ENCODE assay signal across 9 mouse cellular contexts in the genomic region with DNA sequence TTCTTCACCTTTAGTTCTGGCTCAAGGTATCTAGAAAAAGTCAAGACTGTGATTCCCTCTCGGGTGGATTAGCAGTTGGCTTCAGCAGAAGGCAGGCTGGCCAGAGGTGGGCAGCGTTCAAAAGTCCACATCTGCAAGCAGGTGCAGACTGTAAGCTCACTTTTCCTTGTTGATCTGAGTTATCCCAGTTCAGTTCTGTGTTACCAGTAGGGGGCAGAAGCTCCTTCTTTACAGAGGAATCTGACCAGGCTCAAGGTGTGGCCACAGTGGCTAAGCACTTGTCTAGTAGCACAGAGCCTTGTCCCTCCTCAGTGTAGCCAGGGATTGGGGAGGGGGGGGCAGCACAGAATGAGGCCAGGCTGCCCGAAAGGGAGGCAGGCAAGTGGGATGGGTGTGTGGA. TPM values are rescaled to one million over a fixed set of nuclear protein-coding genes. Genes with fewer than 3 reads are reported as not detected.
DNase-seq lines count a peak whose midpoint lies in the region; ATAC-seq and TF ChIP-seq lines count a peak whose summit lies in the region.
"Had no signal": no experiment of that assay in that cellular context is flagged by ENCODE, and none has a peak within 500 bp of the region (broad histone marks: within the 10 kb centered on the region; RNA-seq: fewer than 3 reads in every experiment).

No protein-coding gene starts in this region.

- peak; percentile 67 for DNase-seq in liver, adult 2 months (ENCODE audit: extremely low read depth, low read depth, low spot score)
- DNase-seq in NIH3T3 (ENCODE audit: low read depth), result peak; percentile 79
- peak; percentile 83 for DNase-seq in cerebellum, adult 9-11 months
- DNase-seq in left cerebral cortex, postnatal 14 days (ENCODE audit: low spot score in 2 of 2), result peak; percentile 70 to 73

- intact Hi-C loops in left cerebral cortex, postnatal 14 days (cut with DNase I), result no loop called here

- no peak for TF ChIP-seq POLR2A in liver, adult 2 months (IDR thresholded peaks at IDR 0.05; ENCODE audit: extremely low read depth, insufficient read depth, low read length)
- no peak for TF ChIP-seq POLR2A in olfactory bulb, adult 2 months (IDR thresholded peaks at IDR 0.05; ENCODE audit: insufficient read depth, low read depth, low read length)

- no peaks in the 10 kb centered on the region for H3K9me3 ChIP-seq in liver, embryonic 12.5 days (replicated peaks)
- no peaks in the 10 kb centered on the region for H3K9me3 ChIP-seq in hindbrain, embryonic 15.5 days
- H3K9me3 ChIP-seq in forebrain, embryonic 12.5 days, result no peaks in the 10 kb centered on the region
- H3K9me3 ChIP-seq: midbrain, embryonic 12.5 days had no signal

- 41% methylated on average over 3 of the region's 3 CpGs for WGBS in liver, adult 2 months
- WGBS in liver, embryonic 12.5 days (ENCODE audit: insufficient replicate concordance), result 57% methylated on average over 3 of the region's 3 CpGs
- 79% methylated on average over 3 of the region's 3 CpGs for WGBS in hindbrain, embryonic 15.5 days
- 60% methylated on average over 3 of the region's 3 CpGs for WGBS in olfactory bulb, adult 2 months
- 64% methylated on average over 3 of the region's 3 CpGs for WGBS in forebrain, embryonic 12.5 days

- no peaks in the 10 kb centered on the region for H3K79me2 ChIP-seq in liver, adult 2 months (ENCODE audit: control insufficient read depth, insufficient read depth, low read length)

- H3K4me2 ChIP-seq in liver, embryonic 12.5 days, result no peak overlapping the region
- H3K4me2 ChIP-seq in hindbrain, embryonic 15.5 days, result no peak overlapping the region
- no peak overlapping the region for H3K4me2 ChIP-seq in forebrain, embryonic 12.5 days
- H3K4me2 ChIP-seq: midbrain, embryonic 12.5 days had no signal

- H3K9ac ChIP-seq in liver, adult 2 months (ENCODE audit: low read depth, low read length), result no peak overlapping the region
- no peak overlapping the region for H3K9ac ChIP-seq in liver, embryonic 12.5 days
- H3K9ac ChIP-seq in hindbrain, embryonic 15.5 days, result no peak overlapping the region
- no peak overlapping the region for H3K9ac ChIP-seq in forebrain, embryonic 12.5 days
- H3K9ac ChIP-seq: midbrain, embryonic 12.5 days had no signal

- peaks cover 37% of the 10 kb centered on the region for H3K36me3 ChIP-seq in liver, adult 2 months (ENCODE audit: control insufficient read depth, insufficient read depth, low read length)
- peaks cover 99% of the 10 kb centered on the region for H3K36me3 ChIP-seq in liver, embryonic 12.5 days
- peaks cover 71% of the 10 kb centered on the region for H3K36me3 ChIP-seq in hindbrain, embryonic 15.5 days
- peaks cover 97% of the 10 kb centered on the region for H3K36me3 ChIP-seq in forebrain, embryonic 12.5 days (replicated peaks)

- no peaks in the 10 kb centered on the region for H3K27me3 ChIP-seq in liver, adult 2 months (ENCODE audit: control insufficient read depth, insufficient read depth, low read length)
- H3K27me3 ChIP-seq in liver, embryonic 12.5 days (replicated peaks), result no peaks in the 10 kb centered on the region
- no peaks in the 10 kb centered on the region for H3K27me3 ChIP-seq in hindbrain, embryonic 15.5 days
- no peaks in the 10 kb centered on the region for H3K27me3 ChIP-seq in forebrain, embryonic 12.5 days
- H3K27me3 ChIP-seq: midbrain, embryonic 12.5 days had no signal

- H3K27ac ChIP-seq in liver, adult 2 months (replicated peaks; ENCODE audit: insufficient read depth, low read depth, low read length), result no peak overlapping the region
- no peak overlapping the region for H3K27ac ChIP-seq in liver, embryonic 12.5 days
- H3K27ac ChIP-seq in hindbrain, embryonic 15.5 days (replicated peaks), result no peak overlapping the region
- no peak overlapping the region for H3K27ac ChIP-seq in olfactory bulb, adult 2 months (ENCODE audit: insufficient read depth, low read depth, low read length)
- no peak overlapping the region for H3K27ac ChIP-seq in forebrain, embryonic 12.5 days
- H3K27ac ChIP-seq: midbrain, embryonic 12.5 days had no signal

- no peak for ATAC-seq in liver, embryonic 12.5 days
- 0 out of 2 replicates have a peak, but pooled peaks have one; percentile 39 for ATAC-seq in hindbrain, embryonic 15.5 days (ENCODE audit: low FRiP score, low read depth)
- no peak for ATAC-seq in forebrain, embryonic 12.5 days (ENCODE audit: low FRiP score)

- H3K4me3 ChIP-seq in liver, adult 2 months (ENCODE audit: insufficient read depth, low read depth, low read length), result no peak overlapping the region
- no peak overlapping the region for H3K4me3 ChIP-seq in liver, embryonic 12.5 days
- H3K4me3 ChIP-seq in hindbrain, embryonic 15.5 days, result no peak overlapping the region
- no peak overlapping the region for H3K4me3 ChIP-seq in olfactory bulb, adult 2 months (ENCODE audit: insufficient read depth, low read depth, low read length)
- no peak overlapping the region for H3K4me3 ChIP-seq in forebrain, embryonic 12.5 days (replicated peaks)
- H3K4me3 ChIP-seq: midbrain, embryonic 12.5 days had no signal

- H3K4me1 ChIP-seq in liver, adult 2 months (ENCODE audit: control insufficient read depth, insufficient read depth, low read length), result no peaks in the 10 kb centered on the region; the same call in 1 of the 2 replicates
- peaks cover 32% of the 10 kb centered on the region for H3K4me1 ChIP-seq in liver, embryonic 12.5 days
- no peaks in the 10 kb centered on the region for H3K4me1 ChIP-seq in hindbrain, embryonic 15.5 days (replicated peaks)
- peaks cover 20% of the 10 kb centered on the region for H3K4me1 ChIP-seq in olfactory bulb, adult 2 months (ENCODE audit: control insufficient read depth, insufficient read depth, low read length)
- H3K4me1 ChIP-seq in forebrain, embryonic 12.5 days, result no peaks in the 10 kb centered on the region
- H3K4me1 ChIP-seq: midbrain, embryonic 12.5 days had no signal

- peak; percentile 47; the same call in 1 of the 2 replicates for TF ChIP-seq CTCF in liver, adult 2 months (IDR thresholded peaks at IDR 0.05; ENCODE audit: low read depth, low read length)
- peak; percentile 51 for TF ChIP-seq CTCF in olfactory bulb, adult 2 months (IDR thresholded peaks at IDR 0.05; ENCODE audit: insufficient read depth, low read depth, low read length)

RNA-seq across cellular contexts. Expression of gene Sh2b3, which starts 22.4 kb away (rescaled TPM):
- 7.0 and 8.7 TPM in 2 replicates for total RNA-seq in liver, adult 2 months (2014; rRNA removed)
- polyA plus RNA-seq in liver, adult 2 months (2012; rRNA removed), result 11.1 and 14.2 TPM in 2 replicates
- polyA plus RNA-seq in liver, embryonic 12.5 days (2016; fragmentation: Nextera tagmentation; extraction: Ambion mirVana), result 13.0 TPM in 2 replicates
- polyA plus RNA-seq in hindbrain, embryonic 15.5 days (2015; fragmentation: Nextera tagmentation; extraction: Ambion mirVana), result 8.0 TPM in 2 replicates
- 10 to 100 TPM; 20.3 to 20.4 TPM for total RNA-seq in left cerebral cortex, postnatal 14 days (2021)
- not detected in 2 replicates for polyA plus RNA-seq in olfactory bulb, adult 2 months (2012; ENCODE audit: insufficient read depth, insufficient read length, low replicate concordance, missing spikeins)
- polyA plus RNA-seq in forebrain, embryonic 12.5 days (2016; fragmentation: Nextera tagmentation; extraction: Ambion mirVana), result 7.1 and 7.4 TPM in 2 replicates

RNA-seq across cellular contexts. Expression of gene Pheta1, which starts 33.7 kb away (rescaled TPM):
- 7.1 and 7.4 TPM in 2 replicates for total RNA-seq in liver, adult 2 months (2014; rRNA removed)
- 11.6 and 12.0 TPM in 2 replicates for polyA plus RNA-seq in liver, adult 2 months (2012; rRNA removed)
- polyA plus RNA-seq in liver, embryonic 12.5 days (2016; fragmentation: Nextera tagmentation; extraction: Ambion mirVana), result 6.6 and 7.3 TPM in 2 replicates
- polyA plus RNA-seq in hindbrain, embryonic 15.5 days (2015; fragmentation: Nextera tagmentation; extraction: Ambion mirVana), result 40.3 and 42.0 TPM in 2 replicates
- total RNA-seq in left cerebral cortex, postnatal 14 days (2021), result 10 to 100 TPM; 10.3 to 12.6 TPM
- not detected in 2 replicates for polyA plus RNA-seq in olfactory bulb, adult 2 months (2012; ENCODE audit: insufficient read depth, insufficient read length, low replicate concordance, missing spikeins)
- polyA plus RNA-seq in forebrain, embryonic 12.5 days (2016; fragmentation: Nextera tagmentation; extraction: Ambion mirVana), result 44.6 and 48.1 TPM in 2 replicates
